Mouse (Mus musculus) embryonic facial prominence, embryonic 15.5 days (tissue): ENCODE results near the gene Endov. TPM values are rescaled to one million over a fixed set of nuclear protein-coding genes. Genes with fewer than 3 reads are reported as not detected.

ENCODE experiments used
- ATAC-seq: fragments of 200-750 bp; cut with Nextera tagmentation; 2 replicates; pipeline ENCODE4 v1.8.0; 2017; ENCODE audit warnings: low read depth, moderate TSS enrichment; ENCODE audit not compliant: insufficient number of reproducible peaks, low FRiP score, low TSS enrichment
- H3K27ac ChIP-seq: fragments of 300-500 bp; sonication (generic); replicated peaks from 2 replicates; pipeline ENCODE4 v1.5.1; 2015; ENCODE audit warnings: mild to moderate bottlenecking, inconsistent platforms
- H3K27me3 ChIP-seq: fragments of 300-500 bp; sonication (generic); 2 replicates; pipeline ENCODE4 v1.6.1; 2015; ENCODE audit warnings: inconsistent platforms
- H3K36me3 ChIP-seq: fragments of 300-500 bp; sonication (generic); 2 replicates; pipeline ENCODE4 v1.6.1; 2015; ENCODE audit warnings: mild to moderate bottlenecking, inconsistent platforms
- H3K4me1 ChIP-seq: fragments of 300-500 bp; sonication (generic); 2 replicates; pipeline ENCODE4 v1.6.1; 2015; ENCODE audit warnings: inconsistent platforms
- H3K4me2 ChIP-seq: fragments of 300-500 bp; sonication (generic); replicated peaks from 2 replicates; pipeline ENCODE4 v1.6.1; 2015; ENCODE audit warnings: mild to moderate bottlenecking, inconsistent platforms
- H3K4me3 ChIP-seq: fragments of 300-500 bp; sonication (generic); replicated peaks from 2 replicates; pipeline ENCODE4 v1.5.1; 2015; ENCODE audit warnings: mild to moderate bottlenecking, inconsistent platforms
- H3K9ac ChIP-seq: fragments of 300-500 bp; sonication (generic); 2 replicates; pipeline ENCODE4 v1.6.1; 2015; ENCODE audit warnings: inconsistent platforms
- H3K9me3 ChIP-seq: fragments of 300-500 bp; sonication (generic); replicated peaks from 2 replicates; pipeline ENCODE4 v1.6.1; 2016; ENCODE audit warnings: inconsistent platforms
- WGBS: fragments of 180-500 bp; shearing (Covaris S2); methylation state at CpG from one replicate; pipeline ENCODE4 v1.1.7; 2015; 5-methylcytosine and 5-hydroxymethylcytosine counted together
- polyA plus RNA-seq: library from polyadenylated mRNA; unstranded; fragments of >200 nt; fragmentation: Nextera tagmentation; extraction: Ambion mirVana; gene quantifications from 2 replicates; pipeline ENCODE4 v1.2.1, GENCODE M21; 2015

Gene Endov
- polyA plus RNA-seq: 13.1 and 18.6 TPM in 2 replicates

- H3K27ac ChIP-seq: peak within 1 kb of the TSS; percentile 87
- no peaks in the 10 kb centered on the region; the same call in 1 of the 2 replicates for H3K27me3 ChIP-seq
- H3K4me3 ChIP-seq: peak within 1 kb of the TSS; percentile 66
- peaks cover 23% of the 10 kb centered on the region for H3K4me1 ChIP-seq
- H3K9ac ChIP-seq: peak within 1 kb of the TSS; percentile 93
- H3K4me2 ChIP-seq: peak within 1 kb of the TSS; percentile 90
- H3K36me3 ChIP-seq: peaks cover 9% of the 10 kb centered on the region; the same call in 1 of the 2 replicates
- under 1% methylated on average over 66 of the region's 66 CpGs for WGBS
- H3K9me3 ChIP-seq: no peaks in the 10 kb centered on the region
- peak; percentile 97 for ATAC-seq
These were observed at the start of gene Endov for GRCm38 (mm10) chr11:119490861-119491689. Gene Endov, plus strand, starts transcription at chr11:119491347.

GRCm38 (mm10) chr11:119442199-119442598 is 48.9 kb upstream of the Endov start:
- Histone ChIP-seq H3K4me2 (no peak overlapping the region), H3K27ac (no peak overlapping the region), H3K9me3 (no peaks in the 10 kb centered on the region), H3K36me3 (peaks cover 9% of the 10 kb centered on the region; the same call in 1 of the 2 replicates), H3K27me3 (no peaks in the 10 kb centered on the region), H3K4me3 (no peak overlapping the region), H3K9ac (no peak overlapping the region), H3K4me1 (no peaks in the 10 kb centered on the region)
- ATAC-seq: no peak
- 92% methylated on average over 8 of the region's 8 CpGs for WGBS

GRCm38 (mm10) chr11:119443442-119443841 is 47.7 kb upstream of the Endov start:
- Histone ChIP-seq H3K9me3 (no peaks in the 10 kb centered on the region), H3K4me1 (no peaks in the 10 kb centered on the region), H3K4me3 (no peak overlapping the region), H3K9ac (no peak overlapping the region), H3K36me3 (peaks cover 9% of the 10 kb centered on the region; the same call in 1 of the 2 replicates), H3K4me2 (no peak overlapping the region), H3K27me3 (no peaks in the 10 kb centered on the region), H3K27ac (no peak overlapping the region)
- no peak for ATAC-seq
- WGBS: 88% methylated on average over 9 of the region's 9 CpGs

GRCm38 (mm10) chr11:119456097-119456496 is 35.0 kb upstream of the Endov start:
- Histone ChIP-seq H3K4me2 (no peak overlapping the region), H3K4me1 (no peaks in the 10 kb centered on the region), H3K27ac (no peak overlapping the region), H3K4me3 (no peak overlapping the region), H3K9ac (no peak overlapping the region), H3K27me3 (no peaks in the 10 kb centered on the region), H3K9me3 (no peaks in the 10 kb centered on the region), H3K36me3 (0 out of 2 replicates have a peak, but pooled peaks cover 3% of the 10 kb centered on the region)
- WGBS: 60% methylated on average over 4 of the region's 4 CpGs
- ATAC-seq: no peak

DNA sequence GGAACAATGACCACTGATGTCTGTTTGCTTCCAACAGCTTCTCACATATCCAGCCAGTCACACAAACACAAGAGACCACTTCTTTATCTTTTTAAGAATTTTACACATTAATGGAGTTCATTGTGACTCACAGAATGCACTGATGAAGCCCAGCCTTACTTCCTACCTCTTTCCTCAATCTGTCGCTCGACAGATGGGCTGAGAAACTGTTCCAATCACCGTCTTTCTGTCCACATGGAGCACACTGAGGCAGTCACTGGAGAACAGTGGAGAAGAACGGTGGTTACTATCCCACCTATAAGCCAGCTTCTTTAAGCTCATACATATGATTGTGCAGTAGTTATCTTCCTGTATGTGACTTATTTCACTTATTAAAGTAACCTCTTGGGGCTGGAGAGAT is 13.3 kb upstream of the Endov start:
- Histone ChIP-seq H3K36me3 (no peaks in the 10 kb centered on the region), H3K27ac (no peak overlapping the region), H3K9ac (no peak overlapping the region), H3K4me3 (no peak overlapping the region), H3K4me2 (no peak overlapping the region), H3K27me3 (no peaks in the 10 kb centered on the region), H3K4me1 (no peaks in the 10 kb centered on the region), H3K9me3 (no peaks in the 10 kb centered on the region)
- WGBS: 88% methylated on average over 4 of the region's 4 CpGs
- no peak for ATAC-seq

GRCm38 (mm10) chr11:119491690-119492087 is 542 bp downstream of the Endov start:
- Histone ChIP-seq H3K9ac (peak overlapping the region; percentile 93), H3K36me3 (peaks cover 9% of the 10 kb centered on the region; the same call in 1 of the 2 replicates), H3K4me3 (peak overlapping the region; percentile 66), H3K27ac (peak overlapping the region; percentile 87), H3K4me1 (peaks cover 23% of the 10 kb centered on the region), H3K9me3 (no peaks in the 10 kb centered on the region), H3K4me2 (peak overlapping the region; percentile 90), H3K27me3 (no peaks in the 10 kb centered on the region; the same call in 1 of the 2 replicates)
- WGBS: 6% methylated on average over 27 of the region's 27 CpGs
- no peak for ATAC-seq

GRCm38 (mm10) chr11:119492830-119493229 is 1.7 kb downstream of the Endov start:
- no peaks in the 10 kb centered on the region; the same call in 1 of the 2 replicates for H3K27me3 ChIP-seq
- 0 out of 2 replicates have a peak overlapping the region, but pooled peaks have one; percentile 66 for H3K4me3 ChIP-seq
- WGBS: 89% methylated on average over 6 of the region's 6 CpGs
- H3K9ac ChIP-seq: no peak overlapping the region
- H3K4me1 ChIP-seq: peaks cover 23% of the 10 kb centered on the region
- 0 out of 2 replicates have a peak overlapping the region, but pooled peaks have one; percentile 90 for H3K4me2 ChIP-seq
- peaks cover 12% of the 10 kb centered on the region; the same call in 1 of the 2 replicates for H3K36me3 ChIP-seq
- no peak for ATAC-seq
- no peak overlapping the region for H3K27ac ChIP-seq
- H3K9me3 ChIP-seq: no peaks in the 10 kb centered on the region

- Histone ChIP-seq H3K4me3 (no peak overlapping the region), H3K36me3 (peaks cover 12% of the 10 kb centered on the region; the same call in 1 of the 2 replicates), H3K4me2 (no peak overlapping the region), H3K4me1 (peaks cover 23% of the 10 kb centered on the region), H3K27ac (no peak overlapping the region), H3K27me3 (no peaks in the 10 kb centered on the region; the same call in 1 of the 2 replicates), H3K9ac (no peak overlapping the region), H3K9me3 (no peaks in the 10 kb centered on the region)
- 67% methylated on average over 4 of the region's 4 CpGs for WGBS
- no peak for ATAC-seq
These were observed 2.4 kb downstream of the Endov start for GRCm38 (mm10) chr11:119493516-119493915.

- Histone ChIP-seq H3K27ac (no peak overlapping the region), H3K4me3 (no peak overlapping the region), H3K9me3 (no peaks in the 10 kb centered on the region), H3K27me3 (no peaks in the 10 kb centered on the region), H3K36me3 (peaks cover 32% of the 10 kb centered on the region), H3K4me2 (no peak overlapping the region), H3K9ac (no peak overlapping the region), H3K4me1 (peaks cover 16% of the 10 kb centered on the region)
- WGBS: 86% methylated on average over 5 of the region's 5 CpGs
- ATAC-seq: no peak
These were observed 5.0 kb downstream of the Endov start for GRCm38 (mm10) chr11:119496147-119496546.

GRCm38 (mm10) chr11:119497451-119497850 is 6.3 kb downstream of the Endov start:
- H3K4me2 ChIP-seq: no peak overlapping the region
- H3K27me3 ChIP-seq: no peaks in the 10 kb centered on the region
- H3K27ac ChIP-seq: no peak overlapping the region
- no peaks in the 10 kb centered on the region for H3K9me3 ChIP-seq
- WGBS: 79% methylated on average over 4 of the region's 4 CpGs
- H3K4me3 ChIP-seq: no peak overlapping the region
- peaks cover 10% of the 10 kb centered on the region for H3K4me1 ChIP-seq
- peaks cover 45% of the 10 kb centered on the region for H3K36me3 ChIP-seq
- no peak overlapping the region for H3K9ac ChIP-seq
- no peak for ATAC-seq

- no peak overlapping the region for H3K9ac ChIP-seq
- 93% methylated on average over 4 of the region's 4 CpGs for WGBS
- ATAC-seq: no peak
- no peak overlapping the region for H3K27ac ChIP-seq
- no peaks in the 10 kb centered on the region for H3K27me3 ChIP-seq
- H3K4me2 ChIP-seq: no peak overlapping the region
- no peak overlapping the region for H3K4me3 ChIP-seq
- no peaks in the 10 kb centered on the region for H3K4me1 ChIP-seq
- H3K9me3 ChIP-seq: no peaks in the 10 kb centered on the region
- peaks cover 61% of the 10 kb centered on the region for H3K36me3 ChIP-seq
These were observed 8.2 kb downstream of the Endov start for GRCm38 (mm10) chr11:119499297-119499696.
